Mouse (Mus musculus): ENCODE results near the gene Mpv17l2. TPM values are rescaled to one million over a fixed set of nuclear protein-coding genes. Genes with fewer than 3 reads are reported as not detected.

Gene Mpv17l2
- total RNA-seq, 2 experiments from 2014 or later, result 47.6 to 52.2 TPM

DNA sequence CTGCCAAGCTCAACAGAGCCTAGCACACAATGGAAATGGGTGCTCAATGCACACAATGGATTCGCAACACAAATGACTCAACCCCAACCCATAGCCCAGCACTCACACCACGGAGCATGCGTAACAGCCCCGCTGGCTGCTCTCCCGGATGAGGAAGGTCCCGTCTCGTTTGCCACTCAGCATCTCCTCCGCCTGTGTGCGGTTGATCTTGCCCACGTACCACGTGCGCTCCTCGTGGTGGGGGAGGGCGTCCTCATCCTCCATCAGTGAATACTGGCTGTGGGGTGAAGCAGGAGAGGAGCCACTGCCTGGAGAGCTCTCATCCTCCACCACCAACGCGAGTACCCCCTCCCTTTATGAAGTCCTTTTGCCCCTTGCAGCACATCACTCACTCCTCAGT lies 8.2 kb upstream of the Mpv17l2 start:
- DNase-seq (ENCODE audit: low spot score in 2 of 2), result no peak

GRCm38 (mm10) chr8:70768231-70768776 lies 7.6 kb upstream of the Mpv17l2 start:
- no peak for DNase-seq (ENCODE audit: low spot score in 2 of 2)

DNA sequence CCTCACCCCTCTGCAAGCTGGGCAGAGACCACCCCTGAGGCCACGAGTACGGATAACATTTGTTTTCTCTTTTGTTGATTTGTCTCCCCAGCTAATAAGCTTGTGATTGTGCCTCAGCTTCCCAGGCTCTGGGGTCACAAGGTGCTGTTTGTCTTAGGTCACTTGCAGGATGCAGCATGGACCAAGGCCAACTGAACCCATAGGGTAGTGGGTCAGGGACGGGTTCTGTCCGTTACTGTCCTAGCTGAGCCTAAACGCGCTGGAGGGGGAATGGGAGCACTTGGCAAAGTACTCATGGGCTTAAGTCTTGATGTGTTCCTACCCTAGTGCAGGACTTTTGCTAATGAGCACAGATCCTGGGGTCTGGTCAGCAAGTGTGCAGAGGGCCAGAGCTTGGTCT lies 6.8 kb upstream of the Mpv17l2 start:
- DNase-seq (ENCODE audit: low spot score in 2 of 2), result no peak

DNA sequence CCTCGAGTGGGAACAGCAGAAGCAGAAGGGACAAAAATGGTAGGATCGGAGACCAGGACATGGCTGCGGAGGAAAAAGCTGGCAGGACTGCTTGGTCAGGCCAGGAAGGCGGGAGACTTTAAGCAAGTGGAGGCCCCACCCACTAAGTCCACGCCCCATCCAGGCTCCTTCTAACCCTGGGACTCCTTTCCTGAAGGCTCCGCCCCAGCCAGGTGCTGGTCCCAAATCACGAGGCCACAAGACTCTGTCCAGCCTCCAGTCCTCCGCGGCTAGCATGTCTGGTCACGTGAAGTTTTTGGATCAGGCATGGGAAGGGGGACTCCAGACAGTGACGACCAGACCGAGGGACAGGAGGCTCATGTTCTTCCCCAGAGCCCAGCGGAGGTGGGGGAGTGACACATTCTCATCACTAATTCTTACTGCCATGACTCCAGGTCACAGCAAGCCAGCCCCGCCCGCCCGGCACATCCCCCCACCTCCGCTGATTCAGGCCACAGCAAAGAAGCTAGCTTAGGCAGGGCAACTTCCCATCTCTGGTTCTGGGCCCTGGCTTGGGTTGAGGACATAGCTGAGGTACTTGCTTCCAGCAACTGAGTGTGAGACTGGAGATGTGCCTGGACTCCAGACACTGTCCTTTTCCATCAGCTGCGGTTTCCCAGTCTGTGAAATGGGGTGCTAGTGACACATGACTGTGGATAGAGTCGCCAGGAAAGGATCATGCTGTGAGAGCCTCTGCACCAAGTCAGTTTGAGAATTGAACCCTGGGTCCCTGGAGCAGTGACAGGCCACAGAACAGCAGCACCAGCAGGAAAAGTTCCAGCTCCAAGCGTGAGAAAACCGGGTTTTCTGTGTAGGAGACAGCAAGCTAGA lies 6.1 kb upstream of the Mpv17l2 start:
- no peak for DNase-seq (ENCODE audit: low spot score in 2 of 2)

DNA sequence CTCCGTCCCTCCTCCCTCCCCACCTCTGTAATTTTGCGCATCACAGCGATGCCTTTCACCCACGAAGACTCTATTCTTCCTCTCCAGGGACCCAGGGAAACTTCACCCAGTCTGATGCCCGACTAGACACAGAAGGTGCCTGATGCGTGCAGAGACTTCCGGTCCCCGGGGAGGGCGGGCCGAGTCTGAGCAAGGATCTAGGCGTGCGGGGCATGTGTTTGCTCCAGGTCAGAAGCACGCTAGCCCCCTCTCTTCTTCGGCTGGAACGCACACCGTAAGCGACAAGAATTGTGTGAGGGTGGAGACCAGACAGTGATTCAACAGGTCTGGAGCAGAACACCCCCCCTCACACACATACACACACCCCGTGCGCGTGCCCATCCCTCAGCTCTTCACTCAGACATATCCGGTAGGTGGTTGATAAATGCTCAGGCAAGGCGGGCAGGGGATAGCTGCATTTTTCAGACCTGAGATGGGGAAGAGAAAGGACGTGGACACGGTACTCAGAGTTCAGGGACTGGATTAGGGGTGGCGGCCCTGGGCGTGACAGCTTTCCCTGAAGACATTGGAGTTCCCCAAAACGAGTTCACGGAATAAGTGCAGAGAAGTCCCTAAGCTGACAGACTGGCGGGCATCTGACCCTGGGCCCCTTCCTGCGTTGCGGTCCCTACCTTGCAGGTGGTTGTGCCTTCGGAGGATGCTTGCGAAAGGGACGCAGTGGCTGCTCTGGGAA lies 5.3 kb upstream of the Mpv17l2 start:
- DNase-seq (ENCODE audit: low spot score in 2 of 2), result no peak

DNA sequence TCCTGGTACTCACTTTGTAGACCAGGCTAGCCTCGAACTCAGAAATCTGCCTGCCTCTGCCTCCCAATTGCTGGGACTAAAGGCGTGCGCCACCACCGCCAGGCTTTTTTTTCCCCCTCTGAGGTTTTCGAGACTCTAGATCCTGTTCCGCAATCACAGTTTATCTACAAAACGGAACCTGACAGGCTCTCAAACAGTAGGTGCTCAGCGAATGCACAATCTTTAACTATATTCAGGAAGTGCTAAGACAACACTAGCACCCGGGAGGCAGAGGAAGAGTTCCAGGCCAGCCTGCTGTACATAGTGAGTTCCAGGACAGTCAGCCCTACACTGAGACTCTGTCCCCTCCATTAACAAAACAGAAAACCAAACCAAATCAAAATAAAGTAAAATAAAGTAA lies 4.6 kb upstream of the Mpv17l2 start:
- DNase-seq (ENCODE audit: low spot score in 2 of 2), result no peak

- DNase-seq (ENCODE audit: low spot score in 2 of 2), result no peak
Measured at GRCm38 (mm10) chr8:70764676-70765075, 3.9 kb upstream of the Mpv17l2 start.

DNA sequence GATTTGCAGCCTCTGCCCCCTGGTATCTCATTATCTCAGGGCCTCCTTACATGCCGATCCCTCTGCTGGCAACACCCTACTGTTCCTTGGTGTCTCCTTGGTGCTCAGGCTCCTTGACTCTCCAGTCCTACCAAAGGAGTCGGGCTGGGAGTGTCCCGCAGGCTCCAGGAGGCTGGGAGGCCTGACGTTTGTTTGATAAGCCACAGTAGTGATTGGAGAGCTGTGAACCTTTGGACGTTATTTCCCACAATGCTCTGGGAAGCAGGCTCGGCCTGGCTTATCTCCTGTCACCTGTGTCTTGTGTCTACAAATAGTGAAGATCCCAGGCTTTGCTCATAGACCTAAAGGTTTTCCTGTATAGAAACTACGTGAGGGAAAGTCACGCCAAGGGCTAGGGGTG lies 3.3 kb upstream of the Mpv17l2 start:
- DNase-seq (ENCODE audit: low spot score in 2 of 2), result no peak

DNA sequence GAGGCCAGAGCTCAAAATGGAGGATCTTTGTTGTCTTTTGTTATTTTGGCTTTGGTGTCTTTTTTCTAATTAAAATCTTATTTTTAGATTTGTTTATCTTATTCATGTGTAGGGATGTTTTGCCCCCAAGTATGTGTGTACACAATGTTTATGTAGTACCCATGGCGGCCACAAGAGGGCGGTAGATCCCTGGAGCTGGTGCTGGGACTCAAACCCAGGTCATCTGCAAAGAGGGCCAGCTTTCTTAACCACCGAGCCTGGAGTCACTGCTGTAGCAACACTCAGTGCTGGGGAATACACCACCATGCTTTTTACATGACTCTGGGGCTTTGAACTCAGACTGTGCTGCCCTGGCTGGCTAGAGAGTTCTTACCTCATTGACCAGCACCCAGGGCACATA lies 2.6 kb upstream of the Mpv17l2 start:
- no peak for DNase-seq (ENCODE audit: low spot score in 2 of 2)

DNA sequence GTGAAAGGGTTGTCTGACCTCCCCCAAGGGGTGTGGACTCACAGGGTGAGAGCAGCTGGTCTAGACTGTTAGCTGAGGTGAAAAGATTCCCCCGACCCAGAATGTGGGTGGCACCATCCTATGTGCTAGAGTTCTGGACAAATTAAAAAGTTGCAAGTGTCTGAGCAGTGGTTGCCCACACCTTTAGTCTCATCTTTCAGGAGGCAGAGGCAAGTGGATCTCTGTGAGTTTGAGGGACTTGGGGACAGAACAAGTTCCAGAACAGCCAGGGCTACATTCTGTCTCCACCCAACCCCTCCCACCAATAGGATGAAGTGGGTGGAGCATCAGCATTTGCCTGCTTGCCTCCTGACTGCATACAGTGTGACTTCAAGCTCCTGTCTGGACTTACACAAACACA lies 1.4 kb upstream of the Mpv17l2 start:
- DNase-seq (ENCODE audit: low spot score in 2 of 2), result no peak

DNA sequence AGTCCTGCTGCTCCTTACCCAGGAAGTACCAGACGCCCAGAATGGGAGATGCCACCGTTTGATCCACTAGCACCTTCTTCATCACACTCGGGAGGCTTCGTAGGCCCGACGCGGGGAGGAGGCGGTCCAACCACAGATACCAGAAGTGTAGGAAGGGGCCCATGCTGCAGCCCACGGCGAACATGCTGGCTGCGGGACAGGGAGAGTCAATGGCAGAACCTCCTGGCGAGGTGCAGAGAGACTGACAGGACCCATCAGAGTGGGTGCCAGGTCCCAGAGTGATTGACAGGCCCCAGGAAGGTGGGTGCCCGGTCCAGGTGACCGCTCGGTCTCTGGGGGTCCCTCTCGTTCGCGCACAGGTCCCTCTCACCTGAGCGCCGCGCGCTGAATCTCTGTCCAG lies 396 bp downstream of the Mpv17l2 start:
- DNase-seq (ENCODE audit: low spot score in 2 of 2), result no peak

DNA sequence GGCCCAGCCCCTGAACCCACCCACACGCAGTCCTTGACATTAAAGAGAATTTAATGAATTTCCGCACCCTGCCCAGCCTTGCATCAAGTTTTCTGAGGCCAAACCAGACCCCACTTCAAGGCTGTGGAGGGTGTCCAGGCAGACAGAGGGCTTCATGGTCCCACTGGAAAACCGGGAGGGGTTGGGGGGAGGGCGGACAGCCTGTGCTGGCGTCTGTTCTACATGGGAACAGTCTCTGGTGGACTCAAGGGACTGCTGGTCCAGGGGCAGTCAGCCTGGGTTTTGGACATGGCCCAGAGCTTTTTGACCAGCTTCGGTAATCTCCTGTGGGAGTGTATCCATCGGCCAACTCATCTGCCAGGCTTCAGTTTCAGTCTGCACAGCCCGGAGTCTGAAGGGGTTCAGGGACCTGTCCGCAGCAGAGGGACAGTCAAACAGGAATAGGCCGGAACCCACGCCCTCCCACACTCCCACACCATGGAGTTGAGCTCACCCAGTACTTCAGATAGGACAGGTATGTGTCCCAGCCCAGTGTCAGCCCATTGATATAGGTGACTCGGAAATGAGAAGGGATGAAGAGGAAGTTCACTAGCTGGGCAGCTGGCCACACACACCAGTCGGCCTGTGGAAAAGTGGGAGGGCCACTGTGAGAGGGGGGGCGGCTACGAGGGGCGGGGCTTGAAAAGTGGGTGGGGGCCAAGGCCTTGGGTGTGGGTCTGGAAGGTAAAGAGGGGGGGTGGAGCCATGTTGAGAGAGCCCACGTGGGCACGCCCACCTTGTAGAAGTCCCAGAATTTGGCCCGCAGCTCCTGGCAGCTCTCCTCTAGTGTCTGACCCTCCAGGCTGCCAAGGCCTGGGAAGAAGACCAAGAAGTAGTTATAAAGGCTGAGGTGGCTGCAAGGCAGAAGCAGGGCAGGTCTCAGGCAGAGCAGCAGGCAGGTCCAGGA lies 1.9 kb downstream of the Mpv17l2 start:
- DNase-seq (ENCODE audit: low spot score in 2 of 2), result peak in 1 of 2 experiments; percentile 45

- DNase-seq (ENCODE audit: low spot score in 2 of 2), result peak; percentile 75 to 82
Measured at GRCm38 (mm10) chr8:70758308-70758615, 2.5 kb downstream of the Mpv17l2 start.

DNA sequence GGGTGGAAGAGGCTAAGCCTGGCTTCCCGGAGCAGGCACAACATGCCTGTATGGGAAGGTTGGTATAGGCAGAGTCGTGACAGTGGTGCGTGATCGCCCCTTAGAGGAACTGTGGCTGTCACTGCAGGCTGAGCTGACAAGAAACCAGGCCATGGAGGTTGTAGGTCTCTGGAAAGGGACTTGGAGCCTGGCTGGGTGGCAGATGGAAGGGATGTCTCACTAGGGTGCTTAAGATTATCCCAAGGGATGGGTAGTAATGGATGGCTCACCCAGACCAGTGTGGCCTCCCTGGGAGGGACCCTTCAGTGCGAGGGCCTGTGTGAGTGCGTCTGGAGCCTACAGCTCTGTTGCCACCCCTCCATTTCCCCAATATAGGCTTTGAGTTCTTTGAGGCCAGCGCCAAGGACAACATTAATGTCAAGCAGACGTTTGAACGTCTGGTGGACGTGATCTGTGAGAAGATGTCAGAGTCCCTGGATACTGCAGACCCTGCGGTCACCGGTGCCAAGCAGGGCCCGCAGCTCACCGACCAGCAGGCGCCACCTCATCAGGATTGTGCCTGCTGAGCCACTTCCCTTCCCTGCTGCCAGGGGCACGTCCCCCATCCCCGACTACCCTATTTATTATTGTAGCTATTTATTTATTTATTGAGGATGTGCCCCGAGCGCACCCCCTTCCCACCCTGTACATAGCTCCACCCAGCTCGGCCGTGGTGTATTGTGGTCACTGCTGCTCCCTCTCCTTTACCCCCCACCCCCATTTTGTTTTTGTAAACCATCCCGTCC lies 3.0 kb downstream of the Mpv17l2 start:
- peak in 1 of 2 experiments; percentile 45 for DNase-seq (ENCODE audit: low spot score in 2 of 2)

- DNase-seq (ENCODE audit: low spot score in 2 of 2), result no peak
Measured at GRCm38 (mm10) chr8:70756476-70757040, 4.2 kb downstream of the Mpv17l2 start.

- DNase-seq (ENCODE audit: low spot score in 2 of 2), result peak in 1 of 2 experiments; percentile 6
Measured at GRCm38 (mm10) chr8:70755661-70756475, 4.9 kb downstream of the Mpv17l2 start.

DNA sequence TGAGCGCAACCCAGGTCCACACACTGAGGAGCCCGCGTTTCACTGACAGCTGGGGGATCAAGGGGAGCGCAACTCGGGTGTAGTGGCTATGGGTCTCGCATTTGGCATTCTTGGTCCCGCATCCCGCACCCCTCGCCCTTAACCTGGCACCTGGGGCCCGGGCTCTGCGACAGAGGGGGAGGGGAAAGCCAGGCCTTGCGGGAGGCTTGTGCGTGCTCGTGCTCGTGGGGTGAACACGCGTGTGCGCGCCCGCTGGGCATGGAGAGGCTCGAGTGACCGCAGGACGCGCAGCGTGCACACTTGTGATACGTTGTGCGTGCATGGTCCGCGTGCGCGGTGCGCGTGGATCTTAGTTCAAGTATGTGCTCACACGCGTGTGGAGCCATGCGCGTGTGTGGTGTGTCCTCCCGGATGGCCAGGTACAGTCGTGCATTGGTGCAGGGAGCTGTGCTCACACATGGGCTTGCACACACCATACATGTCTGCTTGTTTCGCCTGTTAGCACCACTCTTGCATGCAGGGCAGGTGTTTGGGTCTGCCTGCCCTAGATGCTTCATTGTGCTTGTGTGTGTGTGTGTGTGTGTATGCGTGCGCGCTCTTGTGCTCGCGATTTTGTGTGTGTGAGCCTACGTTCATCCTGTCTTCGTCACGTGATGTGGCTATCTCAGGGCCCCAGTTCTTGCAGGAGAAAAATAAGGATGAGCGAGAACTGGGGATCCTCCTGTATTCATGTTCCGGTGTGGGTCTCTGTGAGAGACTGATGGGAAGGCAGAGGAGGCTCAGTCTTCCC lies 5.7 kb downstream of the Mpv17l2 start:
- peak; percentile 79 for DNase-seq (ENCODE audit: low spot score in 2 of 2)

Measured in layer of hippocampus, postnatal 14 days (tissue).